13 mouse cellular contexts compared by ENCODE assay signal in genomic region chr4:150536821-150537510, GRCm38 (mm10).
DNase-seq lines count a peak whose midpoint lies in the region; TF ChIP-seq lines count a peak whose summit lies in the region.
"Had no signal": no experiment of that assay in that cellular context is flagged by ENCODE, and none has a peak within 500 bp of the region (broad histone marks: within the 10 kb centered on the region; RNA-seq: fewer than 3 reads in every experiment).

No protein-coding gene starts in this region.

- H3K4me3 ChIP-seq in left cerebral cortex, adult 2 months = no peak overlapping the region
- H3K4me3 ChIP-seq in embryonic fibroblast, embryonic 13.5 days (ENCODE audit: insufficient read depth, low read length) = no peak overlapping the region

- peak; percentile 27 for DNase-seq in adrenal gland, postnatal 14 days
- DNase-seq in adrenal gland, postnatal 4 days (ENCODE audit: low spot score in 2 of 2) = no peak
- no peak for DNase-seq in left cerebral cortex, adult 2 months (ENCODE audit: extremely low spot score in 1 of 2, low spot score in 2 of 2)
- DNase-seq in left cerebral cortex, adult 18-20 months (ENCODE audit: low spot score in 2 of 2) = no peak
- peak; percentile 40 for DNase-seq in lung, postnatal 36 days
- DNase-seq in spleen, postnatal 4 days (ENCODE audit: low spot score in 2 of 2) = no peak
- no peak for DNase-seq in kidney, postnatal 4 days
- DNase-seq: adrenal gland, adult 2 months; cerebellum, adult 9-11 months; layer of hippocampus, adult 9-11 months; right cerebral cortex, postnatal 4 days had no signal

- peak overlapping the region; percentile 55; the same call in 1 of the 2 replicates for H3K27ac ChIP-seq in left cerebral cortex, adult 2 months
- peak overlapping the region; percentile 12; the same call in 1 of the 2 replicates for H3K27ac ChIP-seq in embryonic fibroblast, embryonic 13.5 days (ENCODE audit: insufficient read depth, low read length)
- H3K27ac ChIP-seq: liver, embryonic 14.5 days had no signal

- no peak for TF ChIP-seq CTCF in left cerebral cortex, adult 2 months (IDR thresholded peaks at IDR 0.05)
- TF ChIP-seq CTCF in embryonic fibroblast, embryonic 13.5 days (IDR thresholded peaks at IDR 0.05; ENCODE audit: borderline replicate concordance, insufficient read depth, low read length) = no peak

- TF ChIP-seq POLR2A in embryonic fibroblast, embryonic 13.5 days (IDR thresholded peaks at IDR 0.05; ENCODE audit: low read depth, low read length) = no peak

- intact Hi-C loops in left cerebral cortex, adult 2 months (cut with DNase I) = no loop called here

- H3K4me1 ChIP-seq in embryonic fibroblast, embryonic 13.5 days (ENCODE audit: control insufficient read depth, insufficient read depth, low read length) = no peaks in the 10 kb centered on the region

Comparison
In these comparisons a context has a peak if more than half of its experiments do, and no peak if none do; other contexts are left out.
1. DNase-seq: peak in adrenal gland, postnatal 14 days (single experiment) and lung, postnatal 36 days (single experiment); none in adrenal gland, postnatal 4 days (0 of 2), left cerebral cortex, adult 2 months (0 of 2), left cerebral cortex, adult 18-20 months (0 of 2), spleen, postnatal 4 days (0 of 2) and kidney, postnatal 4 days (0 of 2).